Mouse (Mus musculus) stomach, embryonic 14.5 days (tissue): ENCODE data around the gene Wasf3. TPM values are rescaled to one million over a fixed set of nuclear protein-coding genes. Genes with fewer than 3 reads are reported as not detected.

Experiments
- ATAC-seq: fragments of 200-750 bp; cut with Nextera tagmentation; 2 replicates; pipeline ENCODE4 v1.8.0; 2017; ENCODE audit warnings: low read depth, moderate TSS enrichment; ENCODE audit not compliant: insufficient number of reproducible peaks, insufficient read depth, low FRiP score
- H3K27ac ChIP-seq: fragments of 300-500 bp; sonication (generic); 2 replicates; pipeline ENCODE4 v1.5.1; 2014; ENCODE audit warnings: mild to moderate bottlenecking, low read length, moderate library complexity, mixed read lengths
- H3K27me3 ChIP-seq: fragments of 300-500 bp; sonication (generic); 2 replicates; pipeline ENCODE4 v1.6.1; 2014; ENCODE audit warnings: low read length, control low read depth, mixed read lengths; ENCODE audit not compliant: control insufficient read depth, insufficient read depth
- H3K36me3 ChIP-seq: fragments of 300-500 bp; sonication (generic); 2 replicates; pipeline ENCODE4 v1.6.1; 2014; ENCODE audit warnings: mild to moderate bottlenecking, control low read depth, low read length, moderate library complexity, mixed read lengths; ENCODE audit not compliant: control insufficient read depth, insufficient read depth
- H3K4me1 ChIP-seq: fragments of 300-500 bp; sonication (generic); 2 replicates; pipeline ENCODE4 v1.6.1; 2014; ENCODE audit warnings: low read length, control low read depth, mixed read lengths; ENCODE audit not compliant: control insufficient read depth, insufficient read depth
- H3K4me2 ChIP-seq: fragments of 300-500 bp; sonication (generic); replicated peaks from 2 replicates; pipeline ENCODE4 v1.6.1; 2014; ENCODE audit warnings: low read depth, low read length, control low read depth
- H3K4me3 ChIP-seq: fragments of 300-500 bp; sonication (generic); 2 replicates; pipeline ENCODE4 v1.5.1; 2014; ENCODE audit warnings: low read depth, low read length, control low read depth
- H3K9ac ChIP-seq: fragments of 300-500 bp; sonication (generic); replicated peaks from 2 replicates; pipeline ENCODE4 v1.6.1; 2014; ENCODE audit warnings: low read depth, mild to moderate bottlenecking, control low read depth, low read length, moderate library complexity, mixed read lengths
- H3K9me3 ChIP-seq: fragments of 300-500 bp; sonication (generic); 2 replicates; pipeline ENCODE4 v1.6.1; 2016; ENCODE audit warnings: low read depth, low read length, control low read depth; ENCODE audit not compliant: control insufficient read depth
- WGBS: fragments of 180-500 bp; shearing (Covaris S2); extraction: QIAGEN DNeasy Blood & Tissue Kit; methylation state at CpG from one replicate; pipeline ENCODE4 v1.1.7; 2014; 5-methylcytosine and 5-hydroxymethylcytosine counted together
- polyA plus RNA-seq: library from polyadenylated mRNA; unstranded; fragments of >200 nt; fragmentation: Nextera tagmentation; extraction: Ambion mirVana; gene quantifications from 2 replicates; pipeline ENCODE4 v1.2.1, GENCODE M21; 2014

Wasf3 gene
- polyA plus RNA-seq, 1 experiment from 2014 or later = 1.8 TPM

DNA sequence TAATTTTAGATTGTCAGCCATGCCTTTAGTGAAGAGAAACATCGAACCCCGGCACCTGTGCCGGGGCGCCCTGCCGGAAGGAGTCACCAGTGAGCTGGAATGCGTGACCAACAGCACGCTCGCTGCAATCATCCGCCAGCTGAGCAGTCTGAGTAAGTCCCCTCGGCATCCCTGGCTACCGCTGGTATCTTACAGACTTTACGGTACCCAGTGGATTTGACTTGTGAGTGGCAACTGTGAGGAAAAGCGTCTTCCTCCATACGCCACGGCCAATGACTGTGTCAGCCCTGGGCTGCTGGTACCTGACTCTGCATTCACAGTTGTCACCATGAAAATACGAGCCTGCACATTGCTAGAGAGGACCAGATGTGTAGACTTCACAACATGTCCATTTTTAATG, 50.5 kb downstream of the Wasf3 start:
- Histone ChIP-seq H3K4me1 (no peaks in the 10 kb centered on the region), H3K9ac (no peak overlapping the region), H3K4me2 (no peak overlapping the region), H3K27ac (no peak overlapping the region), H3K27me3 (no peaks in the 10 kb centered on the region), H3K36me3 (no peaks in the 10 kb centered on the region), H3K4me3 (no peak overlapping the region), H3K9me3 (no peaks in the 10 kb centered on the region)
- WGBS = 94% methylated on average over 16 of the region's 16 CpGs
- no peak for ATAC-seq

DNA sequence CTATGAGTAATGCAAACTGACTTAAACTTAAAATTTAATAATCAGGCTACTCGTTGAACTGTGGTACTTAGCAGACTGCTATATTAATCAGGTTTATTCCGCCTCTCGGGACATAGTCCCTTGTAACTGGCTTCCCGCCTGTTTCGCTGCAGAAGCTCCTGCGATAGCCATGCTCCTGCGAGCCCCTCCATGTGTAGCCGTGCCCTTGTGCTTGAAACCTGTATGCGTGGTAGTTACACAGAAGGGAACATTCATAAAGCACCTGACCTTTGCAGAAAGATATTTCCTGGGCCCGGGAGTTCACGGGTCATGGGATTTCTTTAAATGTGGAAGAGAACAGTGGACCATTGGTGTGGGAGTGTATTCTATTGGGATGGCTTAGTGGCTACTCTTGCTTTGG, 52.0 kb downstream of the Wasf3 start:
- Histone ChIP-seq H3K36me3 (no peaks in the 10 kb centered on the region), H3K27me3 (no peaks in the 10 kb centered on the region), H3K9me3 (no peaks in the 10 kb centered on the region), H3K9ac (no peak overlapping the region), H3K4me1 (no peaks in the 10 kb centered on the region), H3K27ac (no peak overlapping the region), H3K4me2 (no peak overlapping the region), H3K4me3 (no peak overlapping the region)
- 94% methylated on average over 11 of the region's 11 CpGs for WGBS
- no peak for ATAC-seq

DNA sequence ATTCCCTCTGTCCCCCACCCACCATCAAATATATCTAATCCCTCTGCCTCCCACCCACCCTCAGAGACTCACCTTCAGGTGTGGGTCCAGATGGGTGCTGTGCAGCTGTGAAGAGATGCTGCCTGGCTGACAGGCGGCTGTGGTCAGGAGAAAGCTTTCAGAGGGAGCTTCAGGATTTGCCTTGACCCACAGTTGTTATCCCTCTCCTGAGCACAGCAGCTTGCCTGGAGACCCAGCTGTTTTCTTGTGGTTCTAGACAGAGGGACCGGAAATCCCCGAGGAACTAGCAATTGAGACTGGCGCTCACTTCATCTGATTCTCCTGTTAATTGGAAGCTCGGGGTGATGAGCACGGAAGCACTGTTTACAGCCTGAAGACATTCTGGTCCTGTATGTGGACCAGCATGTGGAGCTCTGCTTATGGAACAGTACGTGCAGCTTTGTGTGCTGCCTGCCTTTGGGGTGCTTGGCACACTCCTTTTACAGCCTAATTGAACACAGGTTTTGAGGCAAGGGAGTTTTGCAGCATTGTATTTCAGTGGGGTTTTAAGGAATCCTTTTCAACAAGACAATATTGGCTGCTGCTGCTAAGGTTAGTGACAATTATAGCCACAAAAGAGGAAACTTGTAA, 54.5 kb downstream of the Wasf3 start:
- H3K27me3 ChIP-seq = no peaks in the 10 kb centered on the region
- H3K9me3 ChIP-seq = no peaks in the 10 kb centered on the region
- H3K9ac ChIP-seq = no peak overlapping the region
- ATAC-seq = no peak
- H3K36me3 ChIP-seq = no peaks in the 10 kb centered on the region
- H3K27ac ChIP-seq = no peak overlapping the region
- WGBS = 92% methylated on average over 7 of the region's 7 CpGs
- H3K4me2 ChIP-seq = no peak overlapping the region
- H3K4me3 ChIP-seq = no peak overlapping the region
- no peaks in the 10 kb centered on the region for H3K4me1 ChIP-seq

DNA sequence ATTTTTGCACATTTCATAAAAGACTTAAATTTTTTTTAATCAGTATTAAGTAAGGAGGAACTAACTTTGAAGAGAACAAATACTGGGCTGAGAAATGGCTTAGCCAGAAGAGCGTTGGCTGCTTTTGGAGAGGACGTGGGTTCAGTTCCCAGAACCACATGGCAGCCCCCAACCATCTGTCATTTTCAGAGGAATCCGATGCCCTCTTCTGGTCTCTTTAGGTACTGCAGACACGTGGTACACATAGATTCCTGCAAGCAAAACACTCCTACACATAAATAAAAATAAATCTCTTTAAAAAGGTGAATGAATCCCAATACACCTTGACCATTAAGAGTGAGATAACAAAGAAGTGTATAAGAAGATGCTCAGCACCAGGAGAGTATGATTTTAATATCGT, 55.5 kb downstream of the Wasf3 start:
- WGBS = 90% methylated on average over 5 of the region's 5 CpGs
- no peaks in the 10 kb centered on the region for H3K27me3 ChIP-seq

DNA sequence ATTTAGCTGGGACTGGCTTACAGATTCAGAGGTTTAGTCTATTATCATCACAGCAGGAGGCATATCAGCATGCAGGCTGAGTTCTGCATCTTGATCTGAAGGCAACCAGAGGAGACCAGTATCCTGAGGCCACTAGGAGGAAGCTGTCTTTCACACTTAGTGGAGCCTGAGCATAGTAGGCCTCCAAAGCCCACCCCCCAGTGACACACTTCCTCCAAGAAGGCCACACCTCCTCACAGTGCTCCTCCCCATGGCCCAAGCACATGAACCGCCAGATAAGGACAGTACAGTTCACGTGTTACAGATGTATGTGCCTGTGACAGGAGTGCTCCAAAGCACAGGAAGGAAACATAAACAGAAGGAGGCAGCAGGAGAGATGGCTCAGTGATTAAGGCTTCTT, 58.0 kb downstream of the Wasf3 start:
- Histone ChIP-seq H3K9ac (no peak overlapping the region), H3K27me3 (no peaks in the 10 kb centered on the region), H3K9me3 (no peaks in the 10 kb centered on the region), H3K4me3 (no peak overlapping the region), H3K4me2 (no peak overlapping the region), H3K27ac (no peak overlapping the region), H3K4me1 (no peaks in the 10 kb centered on the region), H3K36me3 (no peaks in the 10 kb centered on the region)
- WGBS = 62% methylated on average over 2 of the region's 2 CpGs
- no peak for ATAC-seq

More for the DNA sequence above, 55.5 kb downstream of the Wasf3 start:
- no peak overlapping the region for H3K9ac ChIP-seq
- no peaks in the 10 kb centered on the region for H3K36me3 ChIP-seq
- no peak overlapping the region for H3K4me2 ChIP-seq
- no peaks in the 10 kb centered on the region for H3K4me1 ChIP-seq
- no peak overlapping the region for H3K27ac ChIP-seq
- no peaks in the 10 kb centered on the region for H3K9me3 ChIP-seq
- H3K4me3 ChIP-seq = no peak overlapping the region
- ATAC-seq = no peak

DNA sequence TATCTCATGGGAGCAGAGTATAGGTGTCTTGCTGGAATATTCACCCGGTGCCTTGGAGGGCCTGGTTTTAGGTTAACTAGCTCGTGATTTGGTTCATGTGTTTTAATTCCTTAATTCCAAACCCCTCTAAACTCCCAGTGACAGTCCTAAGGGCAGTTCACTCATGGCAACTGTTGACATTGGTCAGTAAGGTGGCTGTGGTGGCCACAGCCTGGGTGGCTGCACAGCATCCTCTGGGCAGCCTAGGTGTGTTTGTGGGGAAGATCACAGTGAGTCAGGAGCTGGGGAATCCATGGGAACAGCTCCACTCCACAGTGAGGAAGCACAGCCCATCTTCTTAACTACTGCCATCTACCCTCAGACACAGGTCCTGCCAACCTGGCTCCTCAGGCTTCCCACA, 61.8 kb downstream of the Wasf3 start:
- Histone ChIP-seq H3K4me2 (no peak overlapping the region), H3K4me3 (no peak overlapping the region), H3K27me3 (no peaks in the 10 kb centered on the region), H3K9ac (no peak overlapping the region), H3K27ac (no peak overlapping the region), H3K4me1 (no peaks in the 10 kb centered on the region), H3K36me3 (no peaks in the 10 kb centered on the region), H3K9me3 (no peaks in the 10 kb centered on the region)
- no peak for ATAC-seq
- 82% methylated on average over 2 of the region's 2 CpGs for WGBS

DNA sequence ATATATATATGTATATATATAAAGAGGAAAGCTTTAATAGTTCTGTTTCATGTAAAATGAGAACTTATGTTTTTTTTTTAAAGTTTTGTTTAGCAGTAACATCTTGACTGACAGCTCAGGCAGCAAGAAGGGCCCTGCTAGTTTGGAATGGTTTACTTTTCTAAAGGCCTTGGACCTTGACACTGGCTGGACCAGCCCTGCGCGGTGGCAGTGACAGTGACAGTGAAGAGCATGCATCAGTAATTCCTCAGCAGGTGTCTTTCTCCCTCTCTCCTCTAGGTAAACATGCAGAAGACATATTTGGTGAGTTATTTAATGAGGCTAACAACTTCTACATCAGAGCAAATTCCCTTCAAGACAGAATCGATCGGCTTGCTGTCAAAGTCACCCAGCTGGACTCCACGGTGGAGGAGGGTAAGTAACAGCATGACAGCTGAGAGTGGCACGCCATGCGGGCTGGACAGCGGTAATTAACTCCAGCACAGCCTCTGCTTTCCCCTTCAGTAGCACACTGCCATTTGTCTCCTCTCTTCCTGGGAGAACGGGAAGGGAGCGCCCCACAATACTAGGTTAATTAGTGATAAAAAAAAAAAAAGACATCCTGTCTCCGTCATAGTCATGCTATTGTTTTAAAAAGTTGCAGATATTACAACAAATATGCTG, 66.9 kb downstream of the Wasf3 start:
- Histone ChIP-seq H3K4me1 (no peaks in the 10 kb centered on the region), H3K27ac (no peak overlapping the region)
- WGBS = 74% methylated on average over 11 of the region's 11 CpGs

DNA sequence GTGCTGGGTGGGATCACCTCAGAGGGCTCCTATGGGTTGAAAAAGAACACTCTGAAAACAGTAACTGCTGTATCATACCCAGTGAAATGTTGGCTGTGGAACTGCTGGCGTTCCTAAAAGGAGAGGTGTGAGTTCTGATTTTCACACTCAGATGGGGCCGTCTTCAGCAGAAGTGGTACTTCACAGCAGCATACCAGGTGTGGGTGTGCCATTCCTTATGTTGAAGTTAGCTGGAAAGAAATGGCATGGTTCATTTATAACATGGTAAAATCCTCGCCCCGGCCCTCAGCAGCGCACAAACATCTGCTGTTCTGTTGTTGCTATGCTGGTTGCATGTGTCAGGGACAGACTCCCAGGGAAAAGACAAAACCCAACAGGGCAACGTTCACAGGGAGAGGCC, 68.8 kb downstream of the Wasf3 start:
- H3K27me3 ChIP-seq = no peaks in the 10 kb centered on the region
- no peak overlapping the region for H3K27ac ChIP-seq
- H3K36me3 ChIP-seq = no peaks in the 10 kb centered on the region
- no peak overlapping the region for H3K4me2 ChIP-seq
- H3K9ac ChIP-seq = no peak overlapping the region
- H3K4me3 ChIP-seq = no peak overlapping the region
- H3K4me1 ChIP-seq = no peaks in the 10 kb centered on the region
- no peaks in the 10 kb centered on the region for H3K9me3 ChIP-seq
- 90% methylated on average over 6 of the region's 6 CpGs for WGBS
- ATAC-seq = no peak

More for the DNA sequence above, 66.9 kb downstream of the Wasf3 start:
- Histone ChIP-seq H3K9ac (no peak overlapping the region), H3K36me3 (no peaks in the 10 kb centered on the region), H3K27me3 (no peaks in the 10 kb centered on the region), H3K4me3 (no peak overlapping the region), H3K4me2 (no peak overlapping the region), H3K9me3 (no peaks in the 10 kb centered on the region)
- no peak for ATAC-seq

DNA sequence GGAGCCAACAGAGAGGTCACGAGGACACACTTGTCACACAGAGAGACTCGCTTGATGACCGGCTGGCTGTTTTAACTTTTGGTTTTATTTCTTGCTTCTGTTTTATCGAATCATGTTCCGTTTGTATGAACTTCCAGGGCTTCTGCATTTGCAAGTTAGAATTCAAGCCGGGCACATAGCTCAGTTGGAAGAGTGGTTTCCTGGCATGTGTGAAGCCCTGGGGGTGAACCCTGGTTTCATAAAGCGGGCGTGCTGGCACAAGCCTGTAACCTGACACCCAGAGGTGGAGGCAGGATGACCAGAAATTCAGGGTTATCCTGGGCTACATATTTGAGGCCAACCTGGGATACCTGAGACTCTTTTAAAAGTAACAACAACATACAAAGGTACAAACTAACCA, 76.8 kb downstream of the Wasf3 start:
- ATAC-seq = no peak
- Histone ChIP-seq H3K4me1 (no peaks in the 10 kb centered on the region), H3K4me2 (no peak overlapping the region), H3K36me3 (no peaks in the 10 kb centered on the region), H3K4me3 (no peak overlapping the region), H3K27me3 (no peaks in the 10 kb centered on the region), H3K9ac (no peak overlapping the region), H3K27ac (no peak overlapping the region), H3K9me3 (no peaks in the 10 kb centered on the region)
- 81% methylated on average over 8 of the region's 8 CpGs for WGBS
